Mouse (Mus musculus) mature B cell (primary cell): ENCODE measurements around the gene Vmo1.
"Not testable (repeated sequence)": the region's sequence is repeated elsewhere in the genome, so short reads cannot be mapped to it uniquely, and the experiment has no call there.

Source experiments
- in situ Hi-C: fragments of 300-500 bp; cut with MboI; formaldehyde crosslinking; loops from 2 replicates; pipeline ENCODE4 v1.14.3; 2019

Vmo1 gene

GRCm38 (mm10) chr11:70514288-70514687 is at the start of gene Vmo1:
Vmo1 (minus strand) TSS chr11:70514616.
- in situ Hi-C loops, result loop anchor here (10.0 kb wide), 1 partner anchor 241 kb away; no protein-coding TSS in a partner anchor

- in situ Hi-C loops, result no loop called here
Observed at GRCm38 (mm10) chr11:70563470-70564275, 49.3 kb upstream of the Vmo1 start.

- in situ Hi-C loops, result no loop called here
Observed at GRCm38 (mm10) chr11:70562995-70563469, 48.6 kb upstream of the Vmo1 start.

- in situ Hi-C loops, result no loop called here
Observed at GRCm38 (mm10) chr11:70562287-70562994, 48.0 kb upstream of the Vmo1 start, which contains the start of gene Mink1. Mink1 (plus strand) TSS chr11:70562881.

GRCm38 (mm10) chr11:70561937-70562286 is 47.5 kb upstream of the Vmo1 start:
- in situ Hi-C loops, result no loop called here

GRCm38 (mm10) chr11:70557545-70557944 is 43.1 kb upstream of the Vmo1 start:
- in situ Hi-C loops, result no loop called here

GRCm38 (mm10) chr11:70553940-70554339 is 39.5 kb upstream of the Vmo1 start:
- in situ Hi-C loops, result no loop called here

GRCm38 (mm10) chr11:70551526-70551925 is 37.1 kb upstream of the Vmo1 start:
- in situ Hi-C loops, result no loop called here

- in situ Hi-C loops, result no loop called here
Observed at GRCm38 (mm10) chr11:70544496-70544895, 30.1 kb upstream of the Vmo1 start.

GRCm38 (mm10) chr11:70541415-70541814 is 27.0 kb upstream of the Vmo1 start:
- in situ Hi-C loops, result no loop called here

- in situ Hi-C loops, result no loop called here
Observed at GRCm38 (mm10) chr11:70540928-70541327, 26.5 kb upstream of the Vmo1 start.

- in situ Hi-C loops, result no loop called here
Observed at GRCm38 (mm10) chr11:70539877-70540587, 25.6 kb upstream of the Vmo1 start, which contains the start of gene Pld2. Pld2 (plus strand) TSS chr11:70540064.

- in situ Hi-C loops, result no loop called here
Observed at GRCm38 (mm10) chr11:70539423-70539822, 25.0 kb upstream of the Vmo1 start.

GRCm38 (mm10) chr11:70532839-70533238 is 18.4 kb upstream of the Vmo1 start, which contains the start of gene Gm40193:
Gm40193 (minus strand) TSS chr11:70532939.
- in situ Hi-C loops, result no loop called here

GRCm38 (mm10) chr11:70531065-70531464 is 16.6 kb upstream of the Vmo1 start:
- in situ Hi-C loops, result not testable (repeated sequence)

- in situ Hi-C loops, result no loop called here
Observed at GRCm38 (mm10) chr11:70528610-70529009, 14.2 kb upstream of the Vmo1 start.

- in situ Hi-C loops, result no loop called here
Observed at GRCm38 (mm10) chr11:70526211-70526610, 11.8 kb upstream of the Vmo1 start.

- in situ Hi-C loops, result no loop called here
Observed at GRCm38 (mm10) chr11:70525726-70526125, 11.3 kb upstream of the Vmo1 start.

GRCm38 (mm10) chr11:70525184-70525678 is 10.8 kb upstream of the Vmo1 start, which contains the start of gene Psmb6:
Psmb6 (plus strand) TSS chr11:70525367.
- in situ Hi-C loops, result no loop called here

- in situ Hi-C loops, result no loop called here
Observed at GRCm38 (mm10) chr11:70524782-70525181, 10.4 kb upstream of the Vmo1 start.

- in situ Hi-C loops, result not testable (repeated sequence)
Observed at GRCm38 (mm10) chr11:70523306-70523989, 9.0 kb upstream of the Vmo1 start.
